Mouse (Mus musculus): ENCODE results near the gene Arntl.

Gene Arntl

GRCm38 (mm10) chr7:113285405-113285804, 78.1 kb downstream of the Arntl start:
- DNase-seq (ENCODE audit: low read depth, low spot score), result no peak

GRCm38 (mm10) chr7:113289211-113289610, 81.9 kb downstream of the Arntl start:
- DNase-seq (ENCODE audit: low read depth, low spot score), result no peak

- no peak for DNase-seq (ENCODE audit: low read depth, low spot score)
Observed at GRCm38 (mm10) chr7:113291741-113292140, 84.5 kb downstream of the Arntl start.

- DNase-seq (ENCODE audit: low read depth, low spot score), result no peak
Observed at GRCm38 (mm10) chr7:113292193-113292592, 84.9 kb downstream of the Arntl start.

GRCm38 (mm10) chr7:113294598-113294997, 87.3 kb downstream of the Arntl start:
- no peak for DNase-seq (ENCODE audit: low read depth, low spot score)

- DNase-seq (ENCODE audit: low read depth, low spot score), result peak; percentile 84
Observed at GRCm38 (mm10) chr7:113295077-113295890, 88.0 kb downstream of the Arntl start.

GRCm38 (mm10) chr7:113297813-113298212, 90.5 kb downstream of the Arntl start:
- no peak for DNase-seq (ENCODE audit: low read depth, low spot score)

GRCm38 (mm10) chr7:113310136-113310535, 102.9 kb downstream of the Arntl start:
- no peak for DNase-seq (ENCODE audit: low read depth, low spot score)

- DNase-seq (ENCODE audit: low read depth, low spot score), result peak; percentile 67
Observed at GRCm38 (mm10) chr7:113311784-113312183, 104.5 kb downstream of the Arntl start.

- no peak for DNase-seq (ENCODE audit: low read depth, low spot score)
Observed at GRCm38 (mm10) chr7:113320128-113320527, 112.9 kb downstream of the Arntl start.

GRCm38 (mm10) chr7:113334036-113334435, 126.8 kb downstream of the Arntl start:
- no peak for DNase-seq (ENCODE audit: low read depth, low spot score)

GRCm38 (mm10) chr7:113335250-113335649, 128.0 kb downstream of the Arntl start:
- no peak for DNase-seq (ENCODE audit: low read depth, low spot score)

- no peak for DNase-seq (ENCODE audit: low read depth, low spot score)
Observed at GRCm38 (mm10) chr7:113347271-113347670, 140.0 kb downstream of the Arntl start.

GRCm38 (mm10) chr7:113347694-113348093, 140.4 kb downstream of the Arntl start:
- no peak for DNase-seq (ENCODE audit: low read depth, low spot score)

GRCm38 (mm10) chr7:113349089-113349488, 141.8 kb downstream of the Arntl start:
- no peak for DNase-seq (ENCODE audit: low read depth, low spot score)
